Mouse (Mus musculus) bone marrow, adult 2 months (tissue): Measurements from ENCODE around the gene Eprs. TPM values are rescaled to one million over a fixed set of nuclear protein-coding genes. Genes with fewer than 3 reads are reported as not detected.
"Not testable (repeated sequence)": the region's sequence is repeated elsewhere in the genome, so short reads cannot be mapped to it uniquely, and the experiment has no call there.

Experiments used
- H3K27ac ChIP-seq: fragments of 200-500 bp; 2 replicates; pipeline ENCODE4 v1.5.1; 2012; ENCODE audit warnings: low read depth, mild to moderate bottlenecking, control low read depth, inconsistent platforms, low read length; ENCODE audit not compliant: control insufficient read depth, poor library complexity, insufficient read depth
- H3K4me1 ChIP-seq: fragments of 200-500 bp; 2 replicates; pipeline ENCODE4 v1.6.1; 2011; ENCODE audit warnings: low read length; ENCODE audit not compliant: control insufficient read depth, insufficient read depth
- H3K4me3 ChIP-seq: fragments of 200-500 bp; replicated peaks from 2 replicates; pipeline ENCODE3; 2011; ENCODE audit warnings: mild to moderate bottlenecking, low read depth, low read length, control low read depth; ENCODE audit not compliant: control insufficient read depth
- CTCF ChIP-seq: fragments of 200-500 bp; IDR thresholded peaks from 2 replicates; pipeline ENCODE4 v1.5.1; 2011; ENCODE audit warnings: low read length, control low read depth; ENCODE audit not compliant: control insufficient read depth, insufficient read depth
- POLR2A ChIP-seq: fragments of 200-500 bp; IDR thresholded peaks from 2 replicates; pipeline ENCODE4 v1.6.1; 2011; ENCODE audit warnings: low read depth, mild to moderate bottlenecking, control low read depth, low read length, borderline replicate concordance; ENCODE audit not compliant: control insufficient read depth
- WGBS: fragments of 180-500 bp; shearing (Covaris S2); methylation state at CpG from one replicate; pipeline ENCODE4 v1.1.7; 2018; 5-methylcytosine and 5-hydroxymethylcytosine counted together
- polyA plus RNA-seq: library from polyadenylated mRNA; stranded (reverse); fragments of >200 nt; gene quantifications from 2 replicates; pipeline ENCODE4 v1.2.4, GENCODE M21; 2011; ENCODE audit warnings: low replicate concordance; ENCODE audit not compliant: missing spikeins, insufficient read depth, insufficient read length

Gene Eprs
- polyA plus RNA-seq = 14.9 and 35.7 TPM in 2 replicates

DNA sequence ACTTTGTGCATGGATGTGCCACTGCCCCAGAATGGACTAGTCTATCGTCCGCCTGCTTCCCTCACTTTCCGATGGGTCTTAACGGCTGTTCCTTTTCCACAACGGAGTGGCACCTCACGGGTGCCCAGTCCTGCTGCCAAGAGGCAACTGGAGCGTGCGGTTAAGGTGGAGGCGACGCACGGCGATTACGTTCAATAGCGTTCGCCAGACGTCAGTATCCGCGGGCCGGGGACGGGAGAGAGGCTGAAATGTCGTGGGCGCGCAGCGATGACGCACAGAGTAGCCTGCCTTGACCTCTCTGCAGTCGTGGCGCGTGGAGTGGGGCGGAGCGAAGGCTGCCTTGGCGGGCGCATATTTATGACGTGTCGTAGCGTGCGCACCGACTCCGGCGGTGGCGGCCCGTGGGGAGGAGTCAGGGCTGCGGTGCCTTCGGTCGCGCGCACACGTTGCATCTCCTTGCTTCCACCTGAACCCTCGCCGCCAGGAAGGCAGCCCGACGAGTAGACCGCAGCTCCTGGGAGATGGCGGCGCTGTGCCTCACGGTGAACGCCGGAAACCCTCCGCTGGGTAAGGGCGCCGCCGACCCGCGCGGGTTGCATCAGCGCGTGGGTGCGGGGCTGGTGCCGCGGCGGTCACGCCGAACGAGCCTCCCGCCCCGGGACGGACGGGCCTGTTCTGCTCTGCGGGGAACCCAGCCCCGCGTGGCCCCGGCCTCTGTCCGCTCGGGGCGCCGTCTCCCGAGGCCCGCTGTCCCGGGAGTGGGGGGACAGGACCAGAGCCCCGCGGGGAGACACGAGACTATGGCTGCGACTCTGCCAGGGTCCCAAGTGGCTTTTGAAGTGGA lies at the start of gene Eprs:
Eprs (plus strand) TSS at position 368 of the 844 bp plus-strand sequence.
- H3K27ac ChIP-seq = peak within 1 kb of the TSS; percentile 34
- H3K4me1 ChIP-seq = no peaks in the 10 kb centered on the region
- peak within 1 kb of the TSS; percentile 72 for H3K4me3 ChIP-seq
- TF ChIP-seq POLR2A = peak; percentile 80; the same call in 1 of the 2 replicates
- TF ChIP-seq CTCF = no peak
- under 1% methylated on average over 92 of the region's 92 CpGs for WGBS

DNA sequence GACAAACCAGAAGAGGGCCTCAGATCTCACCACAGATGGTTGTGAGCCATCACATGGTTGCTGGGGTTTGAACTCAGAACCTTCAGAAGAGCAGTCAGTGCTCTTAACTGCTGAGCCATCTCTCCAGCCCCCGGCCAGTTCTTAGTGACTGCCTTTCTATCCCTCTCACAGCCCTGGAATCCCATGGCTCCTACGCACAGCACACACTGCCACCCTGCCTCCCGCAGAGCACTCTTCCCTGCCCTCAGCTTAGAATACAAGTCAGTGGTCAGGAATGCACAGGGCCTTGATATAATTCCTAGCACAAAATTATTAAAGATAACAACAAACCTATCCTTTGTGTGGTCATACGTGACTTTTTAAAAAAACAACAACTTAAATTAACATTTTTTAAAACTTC lies 48.3 kb upstream of the Eprs start:
- Histone ChIP-seq H3K4me3 (no peak overlapping the region), H3K4me1 (no peaks in the 10 kb centered on the region), H3K27ac (no peak overlapping the region)
- TF ChIP-seq CTCF = no peak
- no peak for TF ChIP-seq POLR2A
- 90% methylated on average over 4 of the region's 4 CpGs for WGBS

DNA sequence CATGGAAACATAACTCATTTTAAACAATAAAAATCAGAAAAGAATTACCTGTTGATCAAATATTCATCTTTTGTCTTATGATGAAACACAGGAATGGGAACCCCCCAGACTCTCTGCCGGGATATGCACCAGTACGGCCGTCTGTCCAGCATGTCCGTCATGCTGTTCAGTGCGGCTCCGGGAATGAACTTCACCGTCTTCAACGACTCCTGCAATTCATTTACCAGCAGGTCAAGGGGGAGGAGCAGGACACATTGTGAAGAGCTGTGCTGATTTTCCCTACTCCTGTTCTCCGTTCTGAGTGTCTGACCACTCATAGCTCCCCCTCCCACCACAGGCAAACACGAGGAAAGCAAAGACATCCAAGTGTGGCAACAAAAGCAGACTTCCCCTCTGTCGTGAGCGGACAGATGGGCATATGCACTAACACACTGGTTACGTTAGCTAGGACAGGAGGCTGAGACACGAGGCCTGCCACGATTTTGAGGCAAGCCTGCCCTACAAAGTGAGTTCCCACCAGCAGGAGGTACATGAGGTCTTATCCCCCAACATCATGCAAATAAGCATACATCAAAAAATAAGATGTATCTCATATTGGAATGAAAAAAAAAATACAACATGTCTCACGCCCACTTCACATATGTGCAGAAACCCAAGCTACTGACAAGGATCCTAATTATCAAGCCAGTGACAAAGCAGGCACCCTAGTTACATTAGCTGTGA lies 46.8 kb upstream of the Eprs start:
- no peak overlapping the region for H3K4me3 ChIP-seq
- no peaks in the 10 kb centered on the region for H3K4me1 ChIP-seq
- H3K27ac ChIP-seq = no peak overlapping the region
- WGBS = 88% methylated on average over 16 of the region's 16 CpGs
- TF ChIP-seq POLR2A (no peak), CTCF (no peak)

DNA sequence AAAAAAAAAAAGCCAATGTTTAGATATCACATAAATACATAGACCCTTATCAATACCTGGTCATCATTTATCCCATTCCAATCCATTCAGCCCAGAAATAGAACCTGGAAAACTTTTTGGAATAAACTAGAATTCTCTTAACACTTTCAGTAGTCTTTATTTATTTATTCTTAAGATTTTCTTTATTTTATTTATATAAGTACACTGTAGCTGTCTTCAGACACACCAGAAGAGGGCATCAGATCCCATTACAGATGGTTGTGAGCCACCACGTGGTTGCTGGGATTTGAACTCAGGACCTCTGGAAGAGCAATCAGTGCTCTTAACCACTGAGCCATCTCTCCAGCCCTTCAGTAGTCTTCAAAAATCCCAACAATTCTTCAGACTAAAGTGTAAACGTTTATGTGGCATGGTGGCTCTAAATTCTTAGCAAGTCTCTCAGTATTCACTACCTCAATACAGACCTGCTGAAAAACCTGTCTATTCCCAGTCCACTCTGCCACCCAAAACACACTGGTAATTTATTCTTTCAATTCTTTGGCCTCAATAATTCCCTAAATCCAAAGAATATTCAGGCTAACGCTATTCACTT lies 35.0 kb upstream of the Eprs start:
- H3K4me3 ChIP-seq, H3K27ac ChIP-seq, H3K4me1 ChIP-seq: not testable (repeated sequence)
- WGBS = 49% methylated on average over 3 of the region's 3 CpGs

DNA sequence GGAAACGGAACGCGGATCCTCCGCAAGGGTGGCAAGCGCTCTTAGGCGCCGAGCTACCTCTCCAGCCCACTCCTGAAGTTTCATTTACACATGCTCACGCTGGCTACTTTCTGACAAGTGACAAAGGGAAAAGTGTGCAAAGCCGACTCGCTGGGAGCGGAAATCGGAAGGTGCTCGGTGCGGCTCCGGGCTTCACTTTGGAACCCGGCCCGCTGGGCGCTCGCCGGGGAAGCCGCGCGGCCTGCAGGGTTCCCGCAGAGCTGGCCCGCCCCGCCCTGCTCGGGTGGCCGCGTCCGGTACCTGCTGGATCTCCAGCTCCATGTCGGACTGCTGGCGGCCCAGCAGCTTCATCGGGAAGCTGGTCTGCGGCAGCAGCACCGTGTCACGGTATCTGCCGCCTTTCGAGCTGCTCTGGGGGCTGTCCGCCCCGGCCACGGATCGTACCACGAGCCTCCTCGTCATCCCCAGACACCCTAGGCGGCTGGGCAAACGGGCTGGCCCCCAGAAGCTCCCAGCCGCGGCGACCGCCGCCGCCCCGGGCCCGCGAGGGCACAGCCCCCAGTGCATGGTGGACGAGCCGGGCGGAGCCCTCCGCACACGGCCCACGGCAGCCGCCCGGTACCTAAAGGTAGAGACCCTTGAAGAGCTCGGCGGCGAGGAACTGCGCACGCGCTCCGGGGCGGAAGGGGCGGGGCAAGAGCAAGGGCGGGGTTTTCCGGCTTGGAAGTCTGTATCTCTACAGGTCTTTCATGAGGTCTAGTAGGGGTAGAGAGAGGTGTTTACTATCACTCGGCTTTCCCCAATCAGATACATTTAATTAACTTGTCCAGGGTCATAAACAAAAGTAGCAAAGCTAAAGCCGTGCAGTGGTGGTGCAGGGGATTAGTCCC lies 33.9 kb upstream of the Eprs start, which contains the start of gene Iars2:
Iars2 (minus strand) TSS at position 676 of the 890 bp plus-strand sequence.
- TF ChIP-seq CTCF (no peak), POLR2A (peak; percentile 48; the same call in 1 of the 2 replicates)
- H3K4me3 ChIP-seq = peak within 1 kb of the TSS; percentile 100
- peak within 1 kb of the TSS; percentile 98 for H3K27ac ChIP-seq
- H3K4me1 ChIP-seq = peaks cover 2% of the 10 kb centered on the region; the same call in 1 of the 2 replicates
- under 1% methylated on average over 76 of the region's 76 CpGs for WGBS

DNA sequence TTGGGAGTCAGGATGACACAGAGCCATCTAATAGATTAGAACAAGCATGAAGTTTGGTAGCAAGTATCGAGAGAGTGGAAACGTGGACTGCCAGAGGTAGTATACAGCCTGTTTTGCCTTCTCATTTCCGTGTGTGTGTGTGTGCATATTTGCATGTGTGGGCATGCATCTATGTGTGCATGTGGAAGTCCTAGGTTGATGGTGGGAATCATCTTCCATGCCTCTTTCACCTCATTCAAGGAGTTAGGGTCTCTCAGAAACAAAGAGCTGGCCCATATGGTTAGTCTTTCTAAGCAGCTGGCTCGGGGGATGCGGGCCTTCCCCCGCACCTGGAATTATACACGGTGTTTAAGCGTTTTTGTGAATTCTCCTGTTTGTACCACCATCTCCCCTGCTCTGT lies 33.0 kb upstream of the Eprs start:
- no peak overlapping the region for H3K27ac ChIP-seq
- peaks cover 2% of the 10 kb centered on the region; the same call in 1 of the 2 replicates for H3K4me1 ChIP-seq
- WGBS = 88% methylated on average over 8 of the region's 8 CpGs
- TF ChIP-seq POLR2A (no peak), CTCF (no peak)
- H3K4me3 ChIP-seq = no peak overlapping the region

DNA sequence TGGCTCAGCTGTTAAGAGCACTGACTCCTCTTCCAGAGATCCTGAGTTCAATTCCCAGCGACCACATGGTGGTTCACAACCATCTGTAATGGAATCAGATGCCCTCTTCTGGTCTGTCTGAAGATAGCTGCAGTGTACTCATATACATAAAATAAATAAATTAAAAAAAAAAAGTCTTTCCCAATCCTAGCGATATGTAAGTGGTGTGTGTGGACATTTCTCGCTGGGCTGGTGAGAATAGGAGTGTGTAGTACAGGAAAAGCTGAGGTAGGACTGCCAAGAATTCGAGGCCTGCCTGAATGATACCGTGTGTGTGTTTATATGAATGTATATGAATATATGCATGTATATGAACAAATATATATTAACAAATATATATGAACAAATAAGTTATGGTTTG lies 31.5 kb upstream of the Eprs start:
- no peak overlapping the region for H3K27ac ChIP-seq
- WGBS = 31% methylated on average over 5 of the region's 5 CpGs
- no peak overlapping the region for H3K4me3 ChIP-seq

More for the DNA sequence above, 31.5 kb upstream of the Eprs start:
- peaks cover 2% of the 10 kb centered on the region; the same call in 1 of the 2 replicates for H3K4me1 ChIP-seq
- TF ChIP-seq POLR2A (no peak), CTCF (no peak)
